Mouse (Mus musculus) T-helper 1 cell (primary cell): ENCODE results near the gene Arhgap40.

Experiments
- in situ Hi-C: fragments of 300-600 bp; cut with MboI, MseI; formaldehyde crosslinking; loops from one replicate; pipeline ENCODE4 v1.15.1; 2025; ENCODE audit warnings: high pct_unique_total_duplicates

Arhgap40 gene

GRCm38 (mm10) chr2:158546751-158547150, 34.2 kb downstream of the Arhgap40 start:
- in situ Hi-C loops = loop anchor here (5.0 kb wide), 1 partner anchor 316 kb away; no protein-coding TSS in a partner anchor

GRCm38 (mm10) chr2:158550067-158550466, 37.5 kb downstream of the Arhgap40 start:
- in situ Hi-C loops = no loop called here

- in situ Hi-C loops = no loop called here
These were observed 41.8 kb downstream of the Arhgap40 start for GRCm38 (mm10) chr2:158554366-158554765.

- in situ Hi-C loops = loop anchor here (5.0 kb wide), 1 partner anchor 57 kb away; the partner anchor contains the start of gene Slc32a1
These were observed 42.7 kb downstream of the Arhgap40 start for GRCm38 (mm10) chr2:158555252-158555651.

GRCm38 (mm10) chr2:158555812-158556211, 43.2 kb downstream of the Arhgap40 start:
- in situ Hi-C loops = loop anchor here (5.0 kb wide), 1 partner anchor 56 kb away; the partner anchor contains the start of gene Slc32a1

GRCm38 (mm10) chr2:158556225-158556624, 43.6 kb downstream of the Arhgap40 start:
- in situ Hi-C loops = loop anchor here (5.0 kb wide), 1 partner anchor 56 kb away; the partner anchor contains the start of gene Slc32a1

- in situ Hi-C loops = loop anchor here (5.0 kb wide), 1 partner anchor 56 kb away; the partner anchor contains the start of gene Slc32a1
These were observed 44.2 kb downstream of the Arhgap40 start for GRCm38 (mm10) chr2:158556750-158557149.

- in situ Hi-C loops = loop anchor here (5.0 kb wide), 1 partner anchor 52 kb away; the partner anchor contains the start of gene Slc32a1
These were observed 47.3 kb downstream of the Arhgap40 start for GRCm38 (mm10) chr2:158559945-158560344.

GRCm38 (mm10) chr2:158560801-158561200, 48.2 kb downstream of the Arhgap40 start:
- in situ Hi-C loops = no loop called here

- in situ Hi-C loops = no loop called here
These were observed 49.0 kb downstream of the Arhgap40 start for GRCm38 (mm10) chr2:158561371-158562144.

GRCm38 (mm10) chr2:158570421-158571081, 58.0 kb downstream of the Arhgap40 start:
- in situ Hi-C loops = no loop called here

GRCm38 (mm10) chr2:158579979-158580378, 67.4 kb downstream of the Arhgap40 start:
- in situ Hi-C loops = no loop called here

- in situ Hi-C loops = no loop called here
These were observed 72.2 kb downstream of the Arhgap40 start for GRCm38 (mm10) chr2:158584621-158585358.

- in situ Hi-C loops = no loop called here
These were observed 76.1 kb downstream of the Arhgap40 start for GRCm38 (mm10) chr2:158588524-158589271.

- in situ Hi-C loops = no loop called here
These were observed 77.9 kb downstream of the Arhgap40 start for GRCm38 (mm10) chr2:158590495-158590894.

GRCm38 (mm10) chr2:158591286-158591685, 78.7 kb downstream of the Arhgap40 start:
- in situ Hi-C loops = no loop called here

GRCm38 (mm10) chr2:158593371-158593770, 80.8 kb downstream of the Arhgap40 start:
- in situ Hi-C loops = no loop called here

- in situ Hi-C loops = no loop called here
These were observed 82.5 kb downstream of the Arhgap40 start for GRCm38 (mm10) chr2:158595103-158595502.

- in situ Hi-C loops = no loop called here
These were observed 83.0 kb downstream of the Arhgap40 start for GRCm38 (mm10) chr2:158595577-158595976.

GRCm38 (mm10) chr2:158596803-158597202, 84.2 kb downstream of the Arhgap40 start:
- in situ Hi-C loops = no loop called here
